Mouse (Mus musculus) megakaryocyte, embryonic 14.5 days (primary cell): Measurements from ENCODE around the gene Cadm4. TPM values are rescaled to one million over a fixed set of nuclear protein-coding genes. Genes with fewer than 3 reads are reported as not detected.
"Not testable (repeated sequence)": the region's sequence is repeated elsewhere in the genome, so short reads cannot be mapped to it uniquely, and the experiment has no call there.

ENCODE experiments used
- H3K27me3 ChIP-seq: replicated peaks from 2 replicates; pipeline ENCODE3; 2012; ENCODE audit warnings: inconsistent platforms
- H3K36me3 ChIP-seq: replicated peaks from 2 replicates; pipeline ENCODE3; 2012; ENCODE audit warnings: low read length, inconsistent platforms, mixed read lengths
- H3K4me1 ChIP-seq: 2 replicates; pipeline ENCODE4 v1.6.1; 2012; ENCODE audit warnings: inconsistent platforms
- H3K4me3 ChIP-seq: replicated peaks from 2 replicates; pipeline ENCODE3; 2012; ENCODE audit warnings: moderate library complexity, mild to moderate bottlenecking, inconsistent platforms
- H3K9me3 ChIP-seq: 2 replicates; pipeline ENCODE4 v1.6.1; 2012; ENCODE audit warnings: inconsistent platforms
- FLI1 ChIP-seq: IDR thresholded peaks from 2 replicates; pipeline ENCODE4 v1.6.1; 2012; ENCODE audit warnings: low read length, inconsistent platforms, mixed read lengths
- GATA1 ChIP-seq: IDR thresholded peaks from 3 replicates; pipeline ENCODE4 v1.6.1; 2012; ENCODE audit warnings: mixed read lengths, low read length, inconsistent platforms, borderline replicate concordance
- polyA plus RNA-seq: library from polyadenylated mRNA; stranded (reverse); fragments of >175 nt; gene quantifications from 2 replicates; pipeline ENCODE4 v1.2.3, GENCODE M21; 2012; ENCODE audit warnings: low replicate concordance; ENCODE audit not compliant: insufficient read depth

Cadm4 gene
- polyA plus RNA-seq, 1 experiment = not detected

DNA sequence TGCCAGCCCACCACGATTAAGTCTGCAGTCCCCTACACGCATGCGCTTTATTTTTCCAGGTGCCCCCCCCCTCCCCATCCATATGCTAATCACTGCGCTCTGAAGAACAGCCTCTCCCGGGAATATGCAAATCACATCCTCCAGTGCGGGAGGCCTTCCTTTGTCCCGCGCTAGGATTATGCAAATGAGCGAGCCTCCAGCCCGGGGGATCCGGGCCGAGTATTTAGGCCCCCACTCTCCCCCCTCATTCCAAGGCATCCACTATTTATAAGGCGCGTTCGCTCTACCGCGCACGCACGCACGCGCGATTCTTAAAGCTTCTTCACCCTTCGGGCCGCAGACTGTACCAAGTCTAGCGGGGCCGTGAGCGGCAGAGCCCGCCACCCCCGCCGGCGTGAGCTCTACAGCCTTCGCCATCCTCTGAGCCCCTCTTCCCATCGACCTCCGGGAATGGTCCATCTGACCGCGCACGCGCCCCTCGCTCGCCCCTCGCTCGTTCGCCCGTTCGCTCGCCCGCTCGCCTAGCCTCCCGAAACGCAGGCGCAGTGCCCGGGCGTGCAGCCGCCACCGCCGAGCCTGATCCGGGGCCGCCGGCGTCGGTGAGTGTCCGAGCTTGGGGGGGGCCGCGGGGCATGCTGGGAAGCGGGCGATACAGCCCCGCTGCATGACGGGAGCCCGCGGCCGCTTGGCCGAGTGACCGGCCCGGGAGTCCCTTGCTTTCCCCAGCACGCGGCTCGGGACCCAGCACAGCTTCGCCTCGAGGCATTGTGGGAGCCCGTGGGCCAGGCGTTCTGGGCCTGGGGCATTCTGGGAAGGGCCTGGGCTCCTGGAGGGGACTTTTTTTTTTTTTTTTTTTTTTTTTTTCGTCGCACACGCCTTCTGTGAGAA is 25.3 kb downstream of the Cadm4 start, which contains the start of gene Zfp428:
Gene Zfp428, plus strand, starts transcription at position 169 of the 888 bp plus-strand sequence.
- TF ChIP-seq FLI1 (no peak), GATA1 (no peak)
- Histone ChIP-seq H3K4me1 (peaks cover 32% of the 10 kb centered on the region), H3K4me3 (peak within 1 kb of the TSS; percentile 97), H3K9me3 (no peaks in the 10 kb centered on the region), H3K27me3 (peaks cover 41% of the 10 kb centered on the region), H3K36me3 (no peaks in the 10 kb centered on the region)

DNA sequence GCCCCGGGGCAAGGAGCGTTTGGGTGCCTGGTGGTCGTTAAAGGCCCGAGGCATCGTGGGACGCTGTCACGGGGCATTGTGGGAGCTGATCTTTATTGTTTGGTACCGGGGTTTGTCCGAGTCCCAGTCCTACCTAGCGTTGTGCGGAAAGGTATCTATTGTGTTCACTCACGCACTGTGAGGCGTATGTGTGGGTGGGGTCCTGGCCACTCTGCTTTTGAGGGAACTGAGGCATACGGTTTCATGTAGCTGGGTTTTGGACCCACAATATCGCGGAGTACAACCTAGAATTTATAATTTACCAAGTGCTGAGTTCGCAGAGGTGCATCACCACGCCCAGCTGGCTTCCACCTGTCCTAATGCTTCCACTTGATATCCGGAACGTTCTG is 25.9 kb downstream of the Cadm4 start:
- peak overlapping the region; percentile 97 for H3K4me3 ChIP-seq
- no peak for TF ChIP-seq GATA1
- H3K36me3 ChIP-seq = no peaks in the 10 kb centered on the region
- H3K4me1 ChIP-seq = peaks cover 32% of the 10 kb centered on the region
- H3K9me3 ChIP-seq = no peaks in the 10 kb centered on the region
- H3K27me3 ChIP-seq = peaks cover 36% of the 10 kb centered on the region

DNA sequence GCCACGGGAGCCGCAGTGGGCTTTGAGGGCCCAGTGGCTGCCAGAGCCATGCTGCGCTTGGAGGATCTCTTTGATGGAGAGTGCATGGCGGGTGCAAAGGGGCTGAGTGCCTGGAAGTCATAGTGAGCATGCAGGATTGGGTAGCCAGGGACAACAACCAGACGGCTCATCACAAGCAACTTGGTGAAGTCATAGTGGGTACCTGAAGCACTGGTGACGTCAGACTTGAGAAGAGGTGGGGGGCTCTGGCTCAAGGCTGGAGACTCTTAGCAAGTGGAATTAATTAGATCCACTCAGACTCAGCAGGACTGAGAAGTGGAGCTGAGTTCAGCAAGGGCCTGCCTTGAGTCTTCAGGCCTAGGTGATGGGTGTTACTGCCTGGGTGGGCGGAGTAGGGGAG is 30.5 kb downstream of the Cadm4 start, which contains the start of gene AC161166.1:
Gene AC161166.1, minus strand, starts transcription at position 101 of the 400 bp plus-strand sequence.
- TF ChIP-seq GATA1 = no peak
- no peak for TF ChIP-seq FLI1
- Histone ChIP-seq H3K4me3 (no peak within 1 kb of the TSS), H3K36me3 (no peaks in the 10 kb centered on the region), H3K9me3 (no peaks in the 10 kb centered on the region), H3K27me3 (peaks cover 21% of the 10 kb centered on the region), H3K4me1 (peaks cover 25% of the 10 kb centered on the region)

DNA sequence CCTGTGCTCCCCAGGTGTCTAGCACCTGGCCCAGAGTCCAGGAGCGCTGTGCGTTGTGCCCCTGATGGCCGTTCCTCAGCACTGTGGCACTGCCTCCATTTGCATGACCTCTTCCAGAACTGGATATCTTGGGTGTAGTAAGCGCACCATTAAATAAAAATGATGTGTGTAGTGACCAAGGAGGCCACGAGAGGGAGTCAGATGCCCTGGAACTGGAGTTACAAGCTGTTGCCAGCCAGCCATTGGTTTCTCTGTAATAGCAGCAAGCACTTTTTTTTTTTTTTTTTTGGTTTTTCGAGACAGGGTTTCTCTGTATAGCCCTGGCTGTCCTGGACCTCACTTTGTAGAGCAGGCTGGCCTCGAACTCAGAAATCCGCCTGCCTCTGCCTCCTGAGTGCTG is 34.5 kb downstream of the Cadm4 start:
- peaks cover 14% of the 10 kb centered on the region for H3K27me3 ChIP-seq
- H3K9me3 ChIP-seq, H3K4me3 ChIP-seq, H3K36me3 ChIP-seq, H3K4me1 ChIP-seq: not testable (repeated sequence)

DNA sequence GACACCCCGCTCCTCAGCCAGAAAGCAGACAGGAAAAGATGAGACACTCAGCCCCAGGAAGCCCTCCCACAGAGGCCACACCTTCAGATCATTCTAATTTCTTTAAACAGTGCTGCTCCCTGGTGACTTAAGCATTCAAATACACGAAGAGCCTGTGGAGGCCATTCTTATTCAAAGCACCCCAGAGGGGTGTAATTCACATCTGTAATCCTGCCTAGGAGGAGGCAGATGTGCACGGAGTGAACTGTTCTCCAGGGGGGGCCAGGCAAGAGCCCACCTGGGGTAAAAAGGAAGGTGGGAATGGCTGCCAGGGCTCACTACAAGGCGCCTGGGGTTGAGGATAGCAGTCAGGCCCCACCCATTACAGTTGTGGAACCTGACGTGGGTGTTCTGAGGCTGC is 35.3 kb downstream of the Cadm4 start:
- H3K4me3 ChIP-seq = no peak overlapping the region
- H3K27me3 ChIP-seq = peaks cover 11% of the 10 kb centered on the region
- TF ChIP-seq FLI1 = no peak
- no peak for TF ChIP-seq GATA1
- no peaks in the 10 kb centered on the region for H3K36me3 ChIP-seq
- no peaks in the 10 kb centered on the region for H3K9me3 ChIP-seq
- peaks cover 5% of the 10 kb centered on the region; the same call in 1 of the 2 replicates for H3K4me1 ChIP-seq

DNA sequence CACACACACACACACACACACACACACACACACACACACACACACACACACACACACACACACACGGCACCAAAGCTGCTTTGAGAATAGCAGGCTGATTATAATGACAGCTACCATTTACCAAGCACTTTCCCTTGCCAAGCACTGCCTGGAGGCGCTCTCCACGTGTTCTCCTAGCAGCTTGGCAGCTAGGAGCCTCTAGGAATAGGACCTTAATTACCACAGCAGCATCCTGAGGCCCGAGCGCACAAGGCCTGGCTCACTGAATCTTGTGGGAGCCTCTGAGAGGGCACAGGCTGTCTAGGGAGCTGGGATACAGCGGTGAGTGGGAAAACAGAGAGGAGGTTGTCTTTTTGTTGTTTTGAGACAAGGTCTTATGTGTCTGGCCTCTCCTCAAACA is 35.8 kb downstream of the Cadm4 start:
- peaks cover 11% of the 10 kb centered on the region for H3K27me3 ChIP-seq
- peaks cover 5% of the 10 kb centered on the region; the same call in 1 of the 2 replicates for H3K4me1 ChIP-seq
- no peak overlapping the region for H3K4me3 ChIP-seq
- H3K9me3 ChIP-seq = no peaks in the 10 kb centered on the region
- H3K36me3 ChIP-seq = no peaks in the 10 kb centered on the region
- TF ChIP-seq FLI1 = no peak
- TF ChIP-seq GATA1 = no peak

DNA sequence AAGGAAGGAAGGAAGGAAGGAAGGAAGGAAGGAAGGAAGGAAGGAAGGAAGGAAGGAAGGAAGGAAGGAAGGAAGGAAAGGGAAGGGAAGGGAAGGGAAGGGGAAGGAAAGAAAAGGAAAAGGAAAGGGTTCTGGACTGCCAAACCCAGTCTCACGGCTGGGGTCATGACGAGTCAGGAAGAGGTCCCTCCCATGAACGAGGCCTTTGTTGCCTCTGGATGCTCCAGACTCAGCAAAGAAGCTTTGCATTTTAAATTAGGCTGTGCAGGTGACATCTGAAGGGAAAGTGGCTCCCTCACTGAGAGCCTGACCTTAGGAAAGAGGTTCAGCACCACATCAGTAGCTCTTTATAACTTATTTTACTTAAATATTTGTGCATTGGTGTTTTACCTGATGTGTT is 37.3 kb downstream of the Cadm4 start:
- Histone ChIP-seq H3K4me1 (peaks cover 9% of the 10 kb centered on the region), H3K36me3 (no peaks in the 10 kb centered on the region), H3K9me3 (no peaks in the 10 kb centered on the region), H3K27me3 (peaks cover 15% of the 10 kb centered on the region), H3K4me3 (no peak overlapping the region)
- TF ChIP-seq FLI1 = no peak
- TF ChIP-seq GATA1 = no peak

DNA sequence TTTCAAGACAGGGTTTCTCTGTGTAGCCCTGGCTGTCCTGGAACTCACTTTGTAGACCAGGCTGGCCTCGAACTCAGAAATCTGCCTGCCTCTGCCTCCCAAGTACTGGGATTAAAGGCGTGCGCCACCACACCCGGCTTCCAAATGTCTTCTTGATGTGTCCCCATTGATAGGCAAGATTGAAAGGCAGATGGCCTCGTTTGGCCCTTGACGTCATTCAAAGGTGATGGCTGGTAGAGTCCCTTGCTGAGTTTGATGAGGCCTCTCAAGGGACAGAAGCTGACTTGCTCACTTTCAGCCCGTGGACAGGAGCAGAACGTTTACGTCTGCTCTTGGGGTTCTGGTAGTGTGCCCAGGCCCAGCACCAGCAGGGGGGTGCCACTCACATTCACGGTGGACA is 38.2 kb downstream of the Cadm4 start:
- not testable (repeated sequence) for H3K36me3 ChIP-seq, H3K4me1 ChIP-seq, H3K4me3 ChIP-seq, H3K9me3 ChIP-seq
- peaks cover 17% of the 10 kb centered on the region for H3K27me3 ChIP-seq

DNA sequence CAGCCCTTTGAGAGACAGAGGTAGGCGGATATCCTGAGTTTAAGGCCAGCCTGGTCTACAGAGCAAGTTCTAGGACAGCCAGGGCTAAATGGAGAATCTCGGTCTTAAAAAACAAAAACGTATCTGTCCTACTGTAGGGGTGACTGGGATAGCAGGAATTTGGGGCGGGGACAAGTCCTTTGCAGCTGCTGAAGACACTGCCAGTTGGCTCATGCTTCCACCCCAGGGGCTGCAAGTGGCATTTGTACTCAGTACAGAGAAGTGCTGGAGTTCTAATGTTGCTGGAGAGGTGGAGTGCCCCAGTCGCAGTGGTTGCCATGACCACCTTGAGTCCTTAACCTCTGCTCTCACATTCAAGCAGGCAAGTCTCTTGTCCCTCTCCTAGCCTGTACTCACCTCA is 41.0 kb downstream of the Cadm4 start:
- Histone ChIP-seq H3K4me3 (no peak overlapping the region), H3K36me3 (no peaks in the 10 kb centered on the region), H3K27me3 (peaks cover 15% of the 10 kb centered on the region), H3K9me3 (no peaks in the 10 kb centered on the region), H3K4me1 (peaks cover 15% of the 10 kb centered on the region)
- no peak for TF ChIP-seq GATA1
- no peak for TF ChIP-seq FLI1

DNA sequence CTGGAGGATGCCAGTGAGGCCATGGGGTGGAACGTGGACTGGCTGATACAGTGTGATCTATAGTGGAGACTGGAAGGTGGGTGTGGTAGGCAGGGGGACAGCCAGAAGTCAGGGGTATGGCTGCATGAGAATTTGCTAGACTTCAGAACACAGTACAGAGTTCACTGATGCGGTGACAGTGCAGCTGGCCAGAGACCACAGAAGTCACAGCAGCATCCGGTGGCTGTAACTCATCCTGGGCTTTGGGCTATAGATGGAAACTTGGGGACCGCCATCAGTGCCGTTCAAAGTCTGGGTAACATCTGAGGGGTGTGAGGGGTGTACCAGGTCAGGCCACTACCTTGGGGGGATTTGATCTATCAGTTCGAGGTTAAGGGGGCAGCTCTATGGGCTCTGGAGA is 41.9 kb downstream of the Cadm4 start:
- peaks cover 15% of the 10 kb centered on the region for H3K27me3 ChIP-seq
- TF ChIP-seq FLI1 (no peak), GATA1 (no peak)
- no peak overlapping the region for H3K4me3 ChIP-seq
- no peaks in the 10 kb centered on the region for H3K36me3 ChIP-seq
- no peaks in the 10 kb centered on the region for H3K9me3 ChIP-seq
- H3K4me1 ChIP-seq = peaks cover 15% of the 10 kb centered on the region
